Mouse (Mus musculus) intestine, embryonic 15.5 days (tissue): ENCODE results near the gene Pcif1. TPM values are rescaled to one million over a fixed set of nuclear protein-coding genes. Genes with fewer than 3 reads are reported as not detected.

Experiments
- ATAC-seq: fragments of 200-750 bp; cut with Nextera tagmentation; 2 replicates; pipeline ENCODE4 v1.8.0; 2017; ENCODE audit warnings: moderate TSS enrichment, moderate library complexity
- H3K27ac ChIP-seq: fragments of 300-500 bp; sonication (generic); 2 replicates; pipeline ENCODE4 v1.5.1; 2015; ENCODE audit warnings: mild to moderate bottlenecking, inconsistent platforms
- H3K27me3 ChIP-seq: fragments of 300-500 bp; sonication (generic); replicated peaks from 2 replicates; pipeline ENCODE4 v1.6.1; 2015; ENCODE audit warnings: inconsistent platforms
- H3K36me3 ChIP-seq: fragments of 300-500 bp; sonication (generic); 2 replicates; pipeline ENCODE4 v1.6.1; 2015; ENCODE audit warnings: inconsistent platforms
- H3K4me1 ChIP-seq: fragments of 300-500 bp; sonication (generic); replicated peaks from 2 replicates; pipeline ENCODE4 v1.6.1; 2015; ENCODE audit warnings: inconsistent platforms
- H3K4me2 ChIP-seq: fragments of 300-500 bp; sonication (generic); replicated peaks from 2 replicates; pipeline ENCODE4 v1.6.1; 2015; ENCODE audit warnings: mild to moderate bottlenecking, inconsistent platforms
- H3K4me3 ChIP-seq: fragments of 300-500 bp; sonication (generic); replicated peaks from 2 replicates; pipeline ENCODE4 v1.5.1; 2015; ENCODE audit warnings: inconsistent platforms
- H3K9ac ChIP-seq: fragments of 300-500 bp; sonication (generic); 2 replicates; pipeline ENCODE4 v1.6.1; 2015; ENCODE audit warnings: inconsistent platforms
- H3K9me3 ChIP-seq: fragments of 300-500 bp; sonication (generic); 2 replicates; pipeline ENCODE4 v1.6.1; 2016; ENCODE audit warnings: inconsistent platforms
- WGBS: fragments of 180-500 bp; shearing (Covaris S2); methylation state at CpG from one replicate; pipeline ENCODE4 v1.1.7; 2015; 5-methylcytosine and 5-hydroxymethylcytosine counted together
- polyA plus RNA-seq: library from polyadenylated mRNA; unstranded; fragments of >200 nt; fragmentation: Nextera tagmentation; extraction: Ambion mirVana; gene quantifications from 2 replicates; pipeline ENCODE4 v1.2.1, GENCODE M21; 2015

The Pcif1 gene
- polyA plus RNA-seq, 1 experiment from 2014 or later = 65.5 TPM

- no peaks in the 10 kb centered on the region for H3K9me3 ChIP-seq
- no peak overlapping the region for H3K27ac ChIP-seq
- no peak overlapping the region for H3K4me2 ChIP-seq
- no peaks in the 10 kb centered on the region for H3K36me3 ChIP-seq
- no peaks in the 10 kb centered on the region for H3K27me3 ChIP-seq
- peaks cover 11% of the 10 kb centered on the region for H3K4me1 ChIP-seq
- no peak overlapping the region for H3K9ac ChIP-seq
- no peak overlapping the region for H3K4me3 ChIP-seq
- no peak for ATAC-seq
- WGBS = 75% methylated on average over 5 of the region's 5 CpGs
Observed at GRCm38 (mm10) chr2:164916820-164917219, 37.7 kb downstream of the Pcif1 start.

GRCm38 (mm10) chr2:164917371-164917770 lies 38.3 kb downstream of the Pcif1 start:
- no peaks in the 10 kb centered on the region for H3K36me3 ChIP-seq
- no peak overlapping the region for H3K4me2 ChIP-seq
- H3K4me3 ChIP-seq = no peak overlapping the region
- no peak for ATAC-seq
- H3K27ac ChIP-seq = no peak overlapping the region
- peaks cover 9% of the 10 kb centered on the region for H3K4me1 ChIP-seq
- no peaks in the 10 kb centered on the region for H3K27me3 ChIP-seq
- no peaks in the 10 kb centered on the region for H3K9me3 ChIP-seq
- no peak overlapping the region for H3K9ac ChIP-seq
- WGBS = 56% methylated on average over 10 of the region's 10 CpGs

- no peak for ATAC-seq
- Histone ChIP-seq H3K27me3 (no peaks in the 10 kb centered on the region), H3K4me3 (no peak overlapping the region), H3K4me2 (no peak overlapping the region), H3K9me3 (no peaks in the 10 kb centered on the region), H3K9ac (no peak overlapping the region), H3K27ac (no peak overlapping the region), H3K4me1 (peaks cover 5% of the 10 kb centered on the region; the same call in 1 of the 2 replicates), H3K36me3 (no peaks in the 10 kb centered on the region)
- 65% methylated on average over 5 of the region's 5 CpGs for WGBS
Observed at GRCm38 (mm10) chr2:164918325-164918724, 39.2 kb downstream of the Pcif1 start.

- H3K36me3 ChIP-seq = no peaks in the 10 kb centered on the region
- no peaks in the 10 kb centered on the region for H3K9me3 ChIP-seq
- no peak overlapping the region for H3K4me2 ChIP-seq
- 0 out of 2 replicates have a peak, but pooled peaks have one; percentile 21 for ATAC-seq
- H3K4me3 ChIP-seq = no peak overlapping the region
- no peaks in the 10 kb centered on the region for H3K4me1 ChIP-seq
- no peak overlapping the region for H3K27ac ChIP-seq
- no peak overlapping the region for H3K9ac ChIP-seq
- no peaks in the 10 kb centered on the region for H3K27me3 ChIP-seq
- WGBS = 51% methylated on average over 7 of the region's 7 CpGs
Observed at GRCm38 (mm10) chr2:164921984-164922383, 42.9 kb downstream of the Pcif1 start.

GRCm38 (mm10) chr2:164923291-164923690 lies 44.2 kb downstream of the Pcif1 start:
- H3K9ac ChIP-seq = no peak overlapping the region
- no peaks in the 10 kb centered on the region for H3K9me3 ChIP-seq
- no peak for ATAC-seq
- H3K27ac ChIP-seq = no peak overlapping the region
- WGBS = 64% methylated on average over 4 of the region's 4 CpGs
- H3K4me2 ChIP-seq = no peak overlapping the region
- no peak overlapping the region for H3K4me3 ChIP-seq
- H3K36me3 ChIP-seq = no peaks in the 10 kb centered on the region
- H3K27me3 ChIP-seq = no peaks in the 10 kb centered on the region
- no peaks in the 10 kb centered on the region for H3K4me1 ChIP-seq

- Histone ChIP-seq H3K4me1 (no peaks in the 10 kb centered on the region), H3K4me2 (no peak overlapping the region), H3K27ac (no peak overlapping the region), H3K4me3 (no peak overlapping the region), H3K9ac (no peak overlapping the region), H3K36me3 (no peaks in the 10 kb centered on the region), H3K9me3 (no peaks in the 10 kb centered on the region), H3K27me3 (no peaks in the 10 kb centered on the region)
- peak; percentile 62 for ATAC-seq
- WGBS = 38% methylated on average over 11 of the region's 11 CpGs
Observed at GRCm38 (mm10) chr2:164924100-164924857, 45.2 kb downstream of the Pcif1 start.

- Histone ChIP-seq H3K27ac (peak overlapping the region; percentile 70), H3K9me3 (no peaks in the 10 kb centered on the region), H3K36me3 (no peaks in the 10 kb centered on the region), H3K27me3 (peaks cover 5% of the 10 kb centered on the region; the same call in 1 of the 2 replicates), H3K4me2 (no peak overlapping the region), H3K9ac (no peak overlapping the region), H3K4me1 (peaks cover 8% of the 10 kb centered on the region; the same call in 1 of the 2 replicates), H3K4me3 (no peak overlapping the region)
- ATAC-seq = peak; percentile 71
- 29% methylated on average over 11 of the region's 11 CpGs for WGBS
Observed at GRCm38 (mm10) chr2:164930706-164931581, 51.8 kb downstream of the Pcif1 start.

GRCm38 (mm10) chr2:164933534-164933933 lies 54.4 kb downstream of the Pcif1 start:
- Histone ChIP-seq H3K9me3 (no peaks in the 10 kb centered on the region), H3K36me3 (no peaks in the 10 kb centered on the region), H3K27ac (no peak overlapping the region), H3K4me1 (peaks cover 12% of the 10 kb centered on the region), H3K9ac (no peak overlapping the region), H3K27me3 (peaks cover 19% of the 10 kb centered on the region), H3K4me3 (no peak overlapping the region), H3K4me2 (no peak overlapping the region)
- ATAC-seq = no peak
- 33% methylated on average over 8 of the region's 10 CpGs for WGBS

GRCm38 (mm10) chr2:164935991-164936390 lies 56.9 kb downstream of the Pcif1 start:
- Histone ChIP-seq H3K27me3 (peaks cover 34% of the 10 kb centered on the region), H3K9ac (no peak overlapping the region), H3K27ac (no peak overlapping the region), H3K4me1 (peaks cover 25% of the 10 kb centered on the region), H3K4me3 (no peak overlapping the region), H3K9me3 (no peaks in the 10 kb centered on the region), H3K36me3 (no peaks in the 10 kb centered on the region), H3K4me2 (no peak overlapping the region)
- no peak for ATAC-seq
- 64% methylated on average over 4 of the region's 4 CpGs for WGBS

GRCm38 (mm10) chr2:164938146-164939091 lies 59.3 kb downstream of the Pcif1 start:
- H3K4me2 ChIP-seq = peak overlapping the region; percentile 77
- WGBS = 4% methylated on average over 39 of the region's 39 CpGs
- H3K36me3 ChIP-seq = no peaks in the 10 kb centered on the region
- H3K4me1 ChIP-seq = peaks cover 21% of the 10 kb centered on the region
- H3K4me3 ChIP-seq = peak overlapping the region; percentile 31
- 0 out of 2 replicates have a peak overlapping the region, but pooled peaks have one; percentile 8 for H3K9ac ChIP-seq
- ATAC-seq = peak; percentile 73
- H3K27ac ChIP-seq = no peak overlapping the region
- peaks cover 32% of the 10 kb centered on the region for H3K27me3 ChIP-seq
- H3K9me3 ChIP-seq = no peaks in the 10 kb centered on the region

- 10% methylated on average over 11 of the region's 11 CpGs for WGBS
- H3K9me3 ChIP-seq = no peaks in the 10 kb centered on the region
- peaks cover 32% of the 10 kb centered on the region for H3K27me3 ChIP-seq
- H3K9ac ChIP-seq = no peak overlapping the region
- no peak overlapping the region for H3K27ac ChIP-seq
- 0 out of 2 replicates have a peak, but pooled peaks have one; percentile 16 for ATAC-seq
- peaks cover 21% of the 10 kb centered on the region for H3K4me1 ChIP-seq
- peak overlapping the region; percentile 31 for H3K4me3 ChIP-seq
- peak overlapping the region; percentile 77 for H3K4me2 ChIP-seq
- no peaks in the 10 kb centered on the region for H3K36me3 ChIP-seq
Observed at GRCm38 (mm10) chr2:164939106-164939505, 60.0 kb downstream of the Pcif1 start.
